Mouse (Mus musculus) cerebellum, adult 2 months (tissue): ENCODE results near the gene Mylpf. TPM values are rescaled to one million over a fixed set of nuclear protein-coding genes. Genes with fewer than 3 reads are reported as not detected.
A peak's percentile ranks its signal among the peaks of the same experiment; 100 is the strongest.

ENCODE experiments used
- DNase-seq, 2 experiments: peaks; one replicate each; pipeline ENCODE4 v3.0.0; 2021
- H3K27ac ChIP-seq: fragments of 200-500 bp; 2 replicates; pipeline ENCODE4 v1.5.1; 2012; ENCODE audit warnings: low read length, control low read depth, inconsistent platforms; ENCODE audit not compliant: insufficient read depth
- H3K27me3 ChIP-seq: fragments of 200-500 bp; 2 replicates; pipeline ENCODE4 v1.6.1; 2012; ENCODE audit warnings: inconsistent platforms, mild to moderate bottlenecking, low read length, moderate library complexity; ENCODE audit not compliant: control insufficient read depth, insufficient read depth
- H3K4me1 ChIP-seq: fragments of 200-500 bp; 2 replicates; pipeline ENCODE4 v1.6.1; 2011; ENCODE audit warnings: low read length; ENCODE audit not compliant: control insufficient read depth, insufficient read depth
- H3K4me3 ChIP-seq: fragments of 200-500 bp; replicated peaks from 2 replicates; pipeline ENCODE3; 2011; ENCODE audit warnings: mild to moderate bottlenecking, low read depth, low read length, control low read depth; ENCODE audit not compliant: insufficient read depth
- CTCF ChIP-seq: fragments of 200-500 bp; IDR thresholded peaks from 2 replicates; pipeline ENCODE4 v1.5.1; 2011; ENCODE audit warnings: low read depth, mild to moderate bottlenecking, control low read depth, low read length, moderate library complexity, borderline replicate concordance; ENCODE audit not compliant: insufficient read depth
- POLR2A ChIP-seq: fragments of 200-500 bp; IDR thresholded peaks from 2 replicates; pipeline ENCODE4 v1.6.1; 2011; ENCODE audit warnings: low read length, control low read depth, borderline replicate concordance; ENCODE audit not compliant: insufficient read depth
- whole genome bisulfite sequencing: fragments of 180-500 bp; shearing (Covaris S2); methylation state at CpG from one replicate; pipeline ENCODE4 v1.1.7; 2018; 5-methylcytosine and 5-hydroxymethylcytosine counted together
- polyA plus RNA-seq: library from polyadenylated mRNA; depleted of rRNA; stranded (reverse); fragments of >200 nt; gene quantifications from 2 replicates; pipeline ENCODE4 v1.2.3, GENCODE M21; 2012

Gene Mylpf
- polyA plus RNA-seq, 1 experiment, result 3.0 TPM

- DNase-seq, result no peak
- Histone ChIP-seq H3K27me3 (no peaks in the 10 kb centered on the region), H3K27ac (no peak overlapping the region), H3K4me3 (no peak overlapping the region), H3K4me1 (no peaks in the 10 kb centered on the region)
- TF ChIP-seq CTCF (no peak), POLR2A (no peak)
- WGBS, result 87% methylated on average over 6 of the region's 6 CpGs
Measured at GRCm38 (mm10) chr7:127223515-127224478, 15.1 kb downstream of the Mylpf start.

GRCm38 (mm10) chr7:127224616-127225015 is 15.9 kb downstream of the Mylpf start:
- 91% methylated on average over 6 of the region's 6 CpGs for WGBS
- Histone ChIP-seq H3K27ac (no peak overlapping the region), H3K4me3 (no peak overlapping the region), H3K27me3 (no peaks in the 10 kb centered on the region), H3K4me1 (no peaks in the 10 kb centered on the region)
- no peak for DNase-seq
- TF ChIP-seq CTCF (no peak), POLR2A (no peak)

GRCm38 (mm10) chr7:127225147-127225995 is 16.7 kb downstream of the Mylpf start:
- TF ChIP-seq CTCF (no peak), POLR2A (no peak)
- H3K4me3 ChIP-seq, result no peak overlapping the region
- DNase-seq, result no peak
- no peak overlapping the region for H3K27ac ChIP-seq
- H3K4me1 ChIP-seq, result no peaks in the 10 kb centered on the region
- WGBS, result 83% methylated on average over 11 of the region's 11 CpGs
- no peaks in the 10 kb centered on the region for H3K27me3 ChIP-seq

- Histone ChIP-seq H3K27me3 (no peaks in the 10 kb centered on the region), H3K4me3 (no peak overlapping the region), H3K4me1 (peaks cover 8% of the 10 kb centered on the region; the same call in 1 of the 2 replicates), H3K27ac (no peak overlapping the region)
- 55% methylated on average over 4 of the region's 4 CpGs for WGBS
- TF ChIP-seq CTCF (peak; percentile 91), POLR2A (no peak)
- DNase-seq, result peak; percentile 76 to 85
Measured at GRCm38 (mm10) chr7:127228615-127229303, 20.1 kb downstream of the Mylpf start.

- Histone ChIP-seq H3K27me3 (no peaks in the 10 kb centered on the region), H3K4me3 (peak overlapping the region; percentile 86), H3K4me1 (peaks cover 8% of the 10 kb centered on the region; the same call in 1 of the 2 replicates), H3K27ac (no peak overlapping the region)
- no peak for DNase-seq
- WGBS, result 20% methylated on average over 3 of the region's 3 CpGs
- no peak for TF ChIP-seq CTCF
- no peak for TF ChIP-seq POLR2A
Measured at GRCm38 (mm10) chr7:127231376-127231775, 22.7 kb downstream of the Mylpf start.

GRCm38 (mm10) chr7:127231826-127232621 is 23.3 kb downstream of the Mylpf start:
- DNase-seq, result no peak
- H3K27ac ChIP-seq, result peak overlapping the region; percentile 77
- H3K4me1 ChIP-seq, result peaks cover 8% of the 10 kb centered on the region; the same call in 1 of the 2 replicates
- 1% methylated on average over 20 of the region's 20 CpGs for WGBS
- TF ChIP-seq POLR2A (no peak), CTCF (no peak)
- no peaks in the 10 kb centered on the region for H3K27me3 ChIP-seq
- peak overlapping the region; percentile 86 for H3K4me3 ChIP-seq
